Mouse (Mus musculus): ENCODE data around the gene Chd2. TPM values are rescaled to one million over a fixed set of nuclear protein-coding genes. Genes with fewer than 3 reads are reported as not detected.

The Chd2 gene
- polyA plus RNA-seq, 2 experiments, result 55.6 to 56.5 TPM

GRCm38 (mm10) chr7:73552054-73552750 lies 10.6 kb upstream of the Chd2 start:
- no peak for DNase-seq (ENCODE audit: low spot score)
- 71% methylated on average over 7 of the region's 7 CpGs for WGBS
- Histone ChIP-seq H3K27ac (replicated peaks; ENCODE audit: low read depth, low read length) (no peak overlapping the region), H3K27me3 (ENCODE audit: control insufficient read depth, insufficient read depth, low read length) (no peaks in the 10 kb centered on the region), H3K9ac (ENCODE audit: low read depth, low read length, severe bottlenecking) (peak overlapping the region; percentile 22), H3K4me3 (replicated peaks; ENCODE audit: low read length) (peak overlapping the region; percentile 15; the same call in 1 of the 2 replicates), H3K4me2 (replicated peaks; ENCODE audit: low read depth, low read length, severe bottlenecking) (peak overlapping the region; percentile 29), H3K9me3 (ENCODE audit: control insufficient read depth, low read length) (no peaks in the 10 kb centered on the region), H3K36me3 (ENCODE audit: control insufficient read depth, insufficient read depth, low read length) (peaks cover 32% of the 10 kb centered on the region), H3K4me1 (ENCODE audit: control insufficient read depth, insufficient read depth, low read length) (peaks cover 6% of the 10 kb centered on the region; the same call in 1 of the 2 replicates)
- no peak for ATAC-seq (ENCODE audit: low FRiP score, low read depth)
- TF ChIP-seq POLR2A (IDR thresholded peaks at IDR 0.05; ENCODE audit: borderline replicate concordance, extremely low read depth, insufficient read depth, insufficient read length), result no peak

GRCm38 (mm10) chr7:73551370-73551769 lies 9.7 kb upstream of the Chd2 start:
- no peaks in the 10 kb centered on the region for H3K9me3 ChIP-seq (ENCODE audit: control insufficient read depth, low read length)
- no peak overlapping the region for H3K27ac ChIP-seq (replicated peaks; ENCODE audit: low read depth, low read length)
- no peak overlapping the region for H3K9ac ChIP-seq (ENCODE audit: low read depth, low read length, severe bottlenecking)
- DNase-seq (ENCODE audit: low spot score) (no peak), ATAC-seq (ENCODE audit: low FRiP score, low read depth) (no peak)
- H3K4me1 ChIP-seq (ENCODE audit: control insufficient read depth, insufficient read depth, low read length), result peaks cover 8% of the 10 kb centered on the region; the same call in 1 of the 2 replicates
- TF ChIP-seq POLR2A (IDR thresholded peaks at IDR 0.05; ENCODE audit: borderline replicate concordance, extremely low read depth, insufficient read depth, insufficient read length), result no peak
- no peak overlapping the region for H3K4me2 ChIP-seq (replicated peaks; ENCODE audit: low read depth, low read length, severe bottlenecking)
- peaks cover 39% of the 10 kb centered on the region for H3K36me3 ChIP-seq (ENCODE audit: control insufficient read depth, insufficient read depth, low read length)
- no peak overlapping the region for H3K4me3 ChIP-seq (replicated peaks; ENCODE audit: low read length)
- no peaks in the 10 kb centered on the region for H3K27me3 ChIP-seq (ENCODE audit: control insufficient read depth, insufficient read depth, low read length)

DNA sequence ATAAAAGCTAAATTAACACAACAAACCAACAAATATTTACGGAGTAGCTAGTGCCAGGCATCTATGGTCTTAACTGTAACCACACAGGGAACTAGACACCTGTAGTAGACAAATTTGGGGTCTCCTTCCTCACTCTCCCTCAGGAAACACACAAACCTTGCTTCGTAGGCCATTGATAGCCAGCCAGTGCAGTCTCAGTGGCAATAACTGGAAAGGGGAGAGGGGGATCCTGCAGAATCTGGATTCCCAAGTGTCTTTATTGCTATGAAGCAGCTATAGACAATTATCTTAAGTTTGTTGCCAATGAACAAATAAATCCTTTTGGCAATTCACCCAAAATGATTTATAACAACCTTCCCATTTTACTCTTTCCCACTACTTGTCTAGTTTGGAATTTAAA lies 6.4 kb upstream of the Chd2 start:
- H3K36me3 ChIP-seq (ENCODE audit: control insufficient read depth, insufficient read depth, low read length), result peaks cover 51% of the 10 kb centered on the region
- TF ChIP-seq POLR2A (IDR thresholded peaks at IDR 0.05; ENCODE audit: borderline replicate concordance, extremely low read depth, insufficient read depth, insufficient read length), result no peak
- no peak overlapping the region for H3K27ac ChIP-seq (replicated peaks; ENCODE audit: low read depth, low read length)
- no peak overlapping the region for H3K9ac ChIP-seq (ENCODE audit: low read depth, low read length, severe bottlenecking)
- no peaks in the 10 kb centered on the region for H3K9me3 ChIP-seq (ENCODE audit: control insufficient read depth, low read length)
- no peaks in the 10 kb centered on the region for H3K27me3 ChIP-seq (ENCODE audit: control insufficient read depth, insufficient read depth, low read length)
- no peak overlapping the region for H3K4me3 ChIP-seq (replicated peaks; ENCODE audit: low read length)
- H3K4me2 ChIP-seq (replicated peaks; ENCODE audit: low read depth, low read length, severe bottlenecking), result no peak overlapping the region
- ATAC-seq (ENCODE audit: low FRiP score, low read depth), result no peak
- DNase-seq (ENCODE audit: low spot score), result no peak
- 68% methylated on average over 2 of the region's 2 CpGs for WGBS
- peaks cover 12% of the 10 kb centered on the region; the same call in 1 of the 2 replicates for H3K4me1 ChIP-seq (ENCODE audit: control insufficient read depth, insufficient read depth, low read length)

DNA sequence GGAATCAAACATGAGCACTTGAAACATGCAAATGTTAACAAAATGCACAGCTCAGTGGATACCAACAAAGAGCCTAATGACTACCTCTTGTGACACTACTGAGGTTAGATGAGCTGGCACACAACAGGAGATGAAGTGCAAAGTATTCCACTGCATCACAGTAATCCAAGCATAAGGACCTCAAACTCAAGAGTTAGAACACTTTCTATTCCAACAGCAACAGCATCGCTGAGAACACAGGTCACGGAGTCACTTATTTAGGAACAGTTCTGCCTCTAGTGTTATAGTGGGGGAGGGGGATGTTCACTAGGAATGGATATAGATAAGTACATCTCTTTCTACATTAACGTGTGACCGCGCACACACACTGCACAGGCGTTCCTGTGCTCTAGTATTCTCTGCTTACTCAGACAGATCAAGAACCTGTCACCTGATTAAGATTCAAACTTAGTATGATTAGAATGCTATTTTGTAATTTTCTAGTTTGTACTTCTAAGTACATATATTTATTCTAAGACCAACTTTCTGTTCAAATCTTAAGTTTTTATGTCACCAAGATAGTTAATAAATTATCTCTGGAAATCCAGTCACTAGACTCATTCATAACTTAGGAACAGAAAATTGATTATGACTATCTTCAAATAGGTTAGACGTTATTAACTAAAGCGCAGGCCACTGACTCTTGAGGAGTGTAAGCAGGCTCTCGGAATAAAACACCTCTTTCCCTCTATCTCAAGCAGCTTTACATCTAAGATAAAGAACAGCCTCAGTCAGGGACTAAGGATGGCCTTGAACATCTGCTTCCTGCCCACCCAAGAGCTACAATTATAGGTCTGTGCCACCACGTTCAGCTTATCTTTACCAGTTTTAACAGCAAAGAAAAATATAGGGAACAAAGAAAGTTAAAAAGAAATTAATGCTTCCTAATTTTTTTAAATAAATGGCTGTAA lies 5.2 kb upstream of the Chd2 start:
- Histone ChIP-seq H3K27me3 (ENCODE audit: control insufficient read depth, insufficient read depth, low read length) (no peaks in the 10 kb centered on the region), H3K4me2 (replicated peaks; ENCODE audit: low read depth, low read length, severe bottlenecking) (no peak overlapping the region), H3K9ac (ENCODE audit: low read depth, low read length, severe bottlenecking) (no peak overlapping the region; the same call in 1 of the 2 replicates), H3K36me3 (ENCODE audit: control insufficient read depth, insufficient read depth, low read length) (peaks cover 44% of the 10 kb centered on the region), H3K4me1 (ENCODE audit: control insufficient read depth, insufficient read depth, low read length) (peaks cover 8% of the 10 kb centered on the region; the same call in 1 of the 2 replicates), H3K9me3 (ENCODE audit: control insufficient read depth, low read length) (no peaks in the 10 kb centered on the region), H3K27ac (replicated peaks; ENCODE audit: low read depth, low read length) (no peak overlapping the region), H3K4me3 (replicated peaks; ENCODE audit: low read length) (no peak overlapping the region)
- 78% methylated on average over 10 of the region's 10 CpGs for WGBS
- no peak for ATAC-seq (ENCODE audit: low FRiP score, low read depth)
- TF ChIP-seq POLR2A (IDR thresholded peaks at IDR 0.05; ENCODE audit: borderline replicate concordance, extremely low read depth, insufficient read depth, insufficient read length), result no peak
- no peak for DNase-seq (ENCODE audit: low spot score)

GRCm38 (mm10) chr7:73545004-73545403 lies 3.4 kb upstream of the Chd2 start:
- Histone ChIP-seq H3K27me3 (ENCODE audit: control insufficient read depth, insufficient read depth, low read length) (no peaks in the 10 kb centered on the region), H3K9me3 (ENCODE audit: control insufficient read depth, low read length) (no peaks in the 10 kb centered on the region), H3K36me3 (ENCODE audit: control insufficient read depth, insufficient read depth, low read length) (peaks cover 40% of the 10 kb centered on the region), H3K4me1 (ENCODE audit: control insufficient read depth, insufficient read depth, low read length) (peaks cover 8% of the 10 kb centered on the region; the same call in 1 of the 2 replicates), H3K4me3 (replicated peaks; ENCODE audit: low read length) (no peak overlapping the region), H3K4me2 (replicated peaks; ENCODE audit: low read depth, low read length, severe bottlenecking) (no peak overlapping the region), H3K9ac (ENCODE audit: low read depth, low read length, severe bottlenecking) (no peak overlapping the region), H3K27ac (replicated peaks; ENCODE audit: low read depth, low read length) (no peak overlapping the region)
- DNase-seq (ENCODE audit: low spot score) (no peak), ATAC-seq (ENCODE audit: low FRiP score, low read depth) (no peak)
- 92% methylated on average over 4 of the region's 4 CpGs for WGBS
- no peak for TF ChIP-seq POLR2A (IDR thresholded peaks at IDR 0.05; ENCODE audit: borderline replicate concordance, extremely low read depth, insufficient read depth, insufficient read length)

Measured in limb, embryonic 14.5 days (tissue).